Mouse (Mus musculus): ENCODE results near the gene Glrx2. TPM values are rescaled to one million over a fixed set of nuclear protein-coding genes. Genes with fewer than 3 reads are reported as not detected.

The Glrx2 gene
- polyA plus RNA-seq (2014; fragmentation: Illumina TruSeq; extraction: RNeasy Lipid Tissue Mini Kit (QIAGEN cat#74804); ENCODE audit: low read depth, low replicate concordance), result 46.6 TPM

GRCm38 (mm10) chr1:143716038-143716437 is at the start of gene Glrx2:
Gene Glrx2 (plus strand): TSS chr1:143716338.

GRCm38 (mm10) chr1:143702741-143703262 is 13.3 kb upstream of the Glrx2 start, which contains the start of gene Cdc73:
Gene Cdc73 (minus strand): TSS chr1:143702893.

GRCm38 (mm10) chr1:143776446-143777411 is 60.6 kb downstream of the Glrx2 start, which contains the start of the genes Trove2 and Uchl5:
Gene Trove2 (minus strand): TSS chr1:143777068.
Gene Uchl5 (plus strand): TSS chr1:143777272.

Other genes starting within 250 kb of the Glrx2 start
- gene B3galt2, start 75.7 kb upstream of the Glrx2 start, polyA plus RNA-seq (2014; fragmentation: Illumina TruSeq; extraction: RNeasy Lipid Tissue Mini Kit (QIAGEN cat#74804); ENCODE audit: low read depth, low replicate concordance), result 40.6 TPM
- 18.8 TPM for gene Cdc73, start 13.4 kb upstream of the Glrx2 start, polyA plus RNA-seq (2014; fragmentation: Illumina TruSeq; extraction: RNeasy Lipid Tissue Mini Kit (QIAGEN cat#74804); ENCODE audit: low read depth, low replicate concordance)
- gene Trove2, start 60.7 kb downstream of the Glrx2 start, polyA plus RNA-seq (2014; fragmentation: Illumina TruSeq; extraction: RNeasy Lipid Tissue Mini Kit (QIAGEN cat#74804); ENCODE audit: low read depth, low replicate concordance), result 6.0 TPM
- 20.2 TPM for gene Uchl5, start 60.9 kb downstream of the Glrx2 start, polyA plus RNA-seq (2014; fragmentation: Illumina TruSeq; extraction: RNeasy Lipid Tissue Mini Kit (QIAGEN cat#74804); ENCODE audit: low read depth, low replicate concordance)